Mouse (Mus musculus) heart, postnatal 36 days (tissue): ENCODE data around the gene Ptpn3. TPM values are rescaled to one million over a fixed set of nuclear protein-coding genes. Genes with fewer than 3 reads are reported as not detected.

ENCODE experiments used
- DNase-seq, 2 experiments: peaks; one replicate each; pipeline ENCODE4 v3.0.0; 2021 to 2022
- intact Hi-C: fragments of 180-260 bp; cut with DNase I; formaldehyde crosslinking; loops from one replicate; pipeline ENCODE4 v1.15.1; 2025
- total RNA-seq, 2 experiments: library from RNA; stranded (reverse); gene quantifications; 2 replicates each; pipeline ENCODE4 v1.2.3; 2021

Ptpn3 gene
- 10 to 100 TPM; 38.6 to 47.2 TPM for total RNA-seq

GRCm38 (mm10) chr4:57301410-57302313, at the start of gene Ptpn3:
Ptpn3 (minus strand) TSS chr4:57301837.
- intact Hi-C loops: loop anchor here (2.0 kb wide), 1 partner anchor 23 kb away; no protein-coding TSS in a partner anchor
- DNase-seq: peak; percentile 78 to 81

DNA sequence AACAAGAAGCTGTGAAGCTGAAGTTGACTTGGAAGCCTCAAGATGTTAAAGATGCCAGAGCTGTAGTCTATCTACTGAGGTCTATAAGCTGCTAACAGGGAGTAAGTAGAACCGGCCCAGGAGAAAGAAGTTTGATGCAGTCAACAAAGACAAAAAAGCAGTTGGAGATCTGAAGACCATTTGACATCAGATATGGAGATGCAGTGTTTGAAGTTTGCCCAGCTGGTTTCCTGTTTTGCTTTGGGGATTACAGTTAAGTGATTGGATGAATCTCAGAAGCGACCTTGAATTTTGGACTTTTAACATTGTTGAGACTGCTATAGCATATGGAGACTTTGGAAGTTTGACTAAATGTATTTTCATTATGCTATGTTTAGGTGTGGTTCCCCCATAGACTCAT, 48.9 kb upstream of the Ptpn3 start:
- no peak for DNase-seq
- intact Hi-C loops: no loop called here

DNA sequence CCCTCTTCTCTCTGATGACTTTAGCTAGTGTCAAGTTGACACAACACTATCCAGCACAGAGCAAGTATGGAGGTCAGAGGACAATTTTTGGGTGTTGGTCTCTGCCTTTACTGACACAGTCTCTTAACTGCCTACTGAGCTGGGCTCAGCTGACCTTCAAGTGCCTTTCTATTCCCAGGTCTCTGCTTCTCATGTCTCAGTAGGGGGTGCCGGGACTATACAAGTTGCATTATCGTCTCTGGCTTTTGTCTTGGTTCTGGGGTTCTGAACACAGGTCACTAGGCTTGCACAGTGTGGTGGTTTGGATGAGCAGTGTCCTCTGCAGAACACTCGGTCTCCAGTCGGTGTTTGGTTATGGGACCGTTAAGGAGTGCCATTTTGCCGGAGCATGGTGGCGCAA, 42.4 kb upstream of the Ptpn3 start:
- no peak for DNase-seq
- intact Hi-C loops: no loop called here

DNA sequence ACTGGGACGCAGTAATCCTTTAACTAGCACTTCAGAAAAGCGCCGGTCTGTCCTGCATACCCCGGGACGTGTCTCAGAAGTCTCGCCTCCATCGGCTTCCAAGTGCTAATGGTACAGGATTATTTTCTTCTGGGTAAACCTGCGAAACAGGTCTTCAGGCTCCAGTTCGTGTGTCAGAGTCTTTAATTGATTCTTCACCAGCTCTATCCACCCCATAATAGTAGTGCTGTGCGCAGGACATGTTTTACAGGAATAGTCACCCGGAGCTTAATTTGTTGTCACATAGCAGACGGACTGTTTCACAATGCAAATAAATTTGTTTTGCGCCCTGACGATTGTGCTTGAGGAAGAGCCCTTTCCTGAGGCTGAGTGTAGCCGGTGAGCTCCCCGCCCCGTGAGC, 37.3 kb upstream of the Ptpn3 start:
- intact Hi-C loops: no loop called here
- no peak for DNase-seq

DNA sequence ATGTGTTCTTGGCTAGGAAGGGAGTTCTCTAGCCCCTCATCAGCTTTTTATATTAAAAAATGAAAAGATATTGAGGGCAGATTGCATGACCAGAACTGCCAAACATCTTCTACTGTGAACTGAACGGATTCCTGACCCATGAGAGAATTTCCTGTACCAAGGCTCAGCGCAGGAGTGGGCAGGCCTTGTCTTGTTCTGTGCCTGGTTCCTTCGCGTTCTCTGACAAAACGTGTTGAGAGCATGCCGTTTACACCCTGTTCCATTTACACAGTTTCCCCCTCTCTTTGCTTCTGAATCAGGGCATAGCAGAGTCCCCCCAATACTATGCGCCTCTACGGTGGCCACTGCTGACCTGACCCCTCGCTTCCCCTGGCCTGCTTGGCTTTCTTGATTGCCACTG, 36.4 kb upstream of the Ptpn3 start:
- intact Hi-C loops: no loop called here
- no peak for DNase-seq

GRCm38 (mm10) chr4:57335000-57335666, 33.5 kb upstream of the Ptpn3 start:
- DNase-seq: no peak
- intact Hi-C loops: no loop called here

GRCm38 (mm10) chr4:57333926-57334548, 32.4 kb upstream of the Ptpn3 start:
- intact Hi-C loops: no loop called here
- no peak for DNase-seq

- intact Hi-C loops: no loop called here
- DNase-seq: no peak
Observed at GRCm38 (mm10) chr4:57332511-57332910, 30.9 kb upstream of the Ptpn3 start.

DNA sequence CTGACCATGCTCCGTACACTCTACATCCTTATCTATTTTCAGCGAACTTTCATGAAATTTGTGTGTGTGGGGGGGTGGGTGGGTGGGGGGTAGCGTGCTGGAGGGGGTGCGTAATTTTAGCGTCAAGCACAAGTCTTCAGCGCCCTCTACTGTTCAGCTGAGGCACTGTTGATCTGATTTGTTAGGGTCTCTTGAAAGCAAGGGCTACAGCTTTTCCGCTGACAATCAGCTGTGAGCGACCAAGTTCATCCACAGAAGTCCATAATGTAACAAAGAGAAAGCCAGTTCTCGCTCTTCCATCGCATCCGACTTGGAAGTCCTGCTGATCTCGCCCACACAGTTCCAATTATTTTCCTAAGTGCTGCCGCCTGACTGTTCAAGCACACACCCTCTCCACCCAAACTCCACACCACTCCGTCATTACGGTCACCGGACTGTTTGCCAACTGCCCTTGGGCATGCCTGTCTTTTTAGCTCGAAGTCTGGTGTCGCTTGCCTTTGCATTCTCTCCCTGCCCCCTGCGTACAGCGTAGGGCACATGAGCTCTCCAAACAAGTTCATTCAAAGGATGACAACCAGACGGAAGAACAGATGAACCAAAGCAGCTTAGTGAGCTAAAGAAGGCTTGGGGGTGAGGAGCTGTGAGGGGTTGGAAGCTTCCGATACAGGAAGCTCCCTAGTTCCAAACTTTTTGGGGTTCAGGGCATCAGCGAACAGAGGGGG, 19.1 kb upstream of the Ptpn3 start:
- intact Hi-C loops: loop anchor here (1.0 to 2.0 kb wide), 2 partner anchors 58 to 255 kb away; no protein-coding TSS in a partner anchor
- peak; percentile 45 to 49 for DNase-seq

- DNase-seq: peak; percentile 21 to 22
- intact Hi-C loops: loop anchor here (10.0 kb wide), 1 partner anchor 174 kb away; the partner anchor contains the start of gene Epb41l4b
Observed at GRCm38 (mm10) chr4:57318525-57319212, 17.0 kb upstream of the Ptpn3 start.

DNA sequence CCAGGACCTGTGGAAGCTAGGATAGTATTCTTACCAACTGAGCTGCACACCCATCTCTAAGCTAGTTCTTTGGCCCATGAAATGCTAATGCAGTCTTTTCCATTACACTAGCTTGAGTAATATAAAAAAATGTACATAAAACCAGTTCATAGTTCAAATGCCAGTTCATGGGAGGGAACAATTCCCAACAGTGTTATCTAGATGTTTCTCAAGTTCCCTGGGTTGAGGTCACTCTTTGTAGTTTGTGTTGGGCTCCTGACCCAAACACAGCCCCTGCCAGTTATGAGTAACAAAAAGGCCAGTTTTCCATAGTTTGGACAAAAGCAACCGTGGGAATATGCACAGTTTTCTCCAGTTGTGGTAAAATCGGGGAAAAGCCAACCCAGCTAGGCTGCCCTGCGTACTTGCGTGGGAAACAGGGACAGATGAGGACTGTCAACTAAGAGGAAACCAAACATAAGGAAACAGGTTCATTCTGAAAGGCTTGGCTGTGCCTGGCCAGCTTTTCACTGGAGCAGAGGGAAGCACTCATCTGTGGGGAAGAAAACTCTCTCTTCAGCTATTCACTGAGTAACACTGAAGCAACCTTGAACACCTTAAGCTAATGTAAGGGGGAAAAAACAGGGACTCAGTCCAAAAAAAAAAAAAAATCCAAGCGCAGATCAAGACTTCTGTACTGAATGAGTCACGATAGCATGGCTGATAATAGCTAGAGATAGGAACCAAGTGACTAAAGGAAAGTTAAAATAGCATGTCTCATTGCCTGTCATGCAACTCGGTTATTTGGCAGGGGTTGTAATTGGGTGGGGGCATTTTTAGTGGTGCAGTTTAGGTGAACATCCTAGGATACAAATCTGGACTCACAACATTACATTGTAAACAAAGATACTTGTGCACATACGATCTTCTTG, 10.9 kb upstream of the Ptpn3 start:
- intact Hi-C loops: loop anchor here (10.0 kb wide), 1 partner anchor 168 kb away; the partner anchor contains the start of gene Epb41l4b
- no peak for DNase-seq

- intact Hi-C loops: loop anchor here (10.0 kb wide), 1 partner anchor 167 kb away; the partner anchor contains the start of gene Epb41l4b
- DNase-seq: no peak
Observed at GRCm38 (mm10) chr4:57311750-57312149, 10.1 kb upstream of the Ptpn3 start.

GRCm38 (mm10) chr4:57308214-57309000, 6.8 kb upstream of the Ptpn3 start:
- DNase-seq: peak; percentile 37 to 58
- intact Hi-C loops: no loop called here

- intact Hi-C loops: no loop called here
- no peak for DNase-seq
Observed at GRCm38 (mm10) chr4:57307747-57308146, 6.1 kb upstream of the Ptpn3 start.

- intact Hi-C loops: no loop called here
- no peak for DNase-seq
Observed at GRCm38 (mm10) chr4:57306260-57306659, 4.6 kb upstream of the Ptpn3 start.

- no peak for DNase-seq
- intact Hi-C loops: no loop called here
Observed at GRCm38 (mm10) chr4:57305644-57306043, 4.0 kb upstream of the Ptpn3 start.

DNA sequence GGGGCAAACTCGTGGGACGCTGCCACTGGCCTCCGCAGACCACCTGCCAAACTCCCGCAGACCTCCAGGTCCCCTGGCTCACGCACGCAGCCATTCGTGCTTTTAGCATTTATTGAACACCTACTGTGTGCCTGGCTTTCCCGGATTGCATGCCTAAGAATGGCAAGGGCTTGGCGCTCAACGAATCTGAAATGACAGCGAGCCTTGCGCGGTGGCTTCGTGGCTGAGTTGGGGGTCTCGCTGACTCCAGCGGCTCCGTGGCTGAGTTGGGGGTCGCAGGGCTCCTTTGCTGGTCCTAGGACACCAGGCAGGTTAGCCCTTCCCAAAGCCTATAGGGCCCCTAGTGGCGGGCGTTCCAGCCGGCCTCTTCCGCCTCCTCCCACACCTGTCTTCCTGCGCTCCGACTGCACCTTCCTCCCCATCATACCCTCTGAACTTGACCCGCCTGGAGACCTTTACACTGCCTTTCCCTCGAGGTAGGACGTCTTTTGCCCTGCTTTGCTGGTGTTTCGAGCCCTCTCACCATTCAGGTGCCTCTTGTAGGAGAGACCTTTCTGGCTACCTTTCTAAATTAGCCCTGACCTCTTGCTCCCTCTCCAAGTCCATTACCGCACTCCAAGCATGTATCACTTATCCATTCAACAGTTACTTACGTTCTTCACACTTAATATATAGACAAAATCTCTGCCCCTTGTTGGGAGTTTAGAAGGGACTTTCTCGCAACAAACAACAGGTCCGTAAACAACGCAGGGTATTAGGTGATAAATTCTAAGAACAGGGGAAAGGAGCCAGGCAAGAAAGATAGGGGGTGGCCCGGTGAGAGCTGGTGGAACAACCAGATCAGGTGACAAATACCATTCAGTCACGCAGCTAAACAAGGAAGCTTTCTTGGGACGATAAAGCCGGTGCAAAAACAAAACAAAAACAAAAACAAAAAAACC, 898 bp downstream of the Ptpn3 start:
- DNase-seq: no peak
- intact Hi-C loops: loop anchor here (2.0 kb wide), 1 partner anchor 22 kb away; no protein-coding TSS in a partner anchor
